Mouse (Mus musculus): ENCODE results near the gene Scrn3. TPM values are rescaled to one million over a fixed set of nuclear protein-coding genes. Genes with fewer than 3 reads are reported as not detected.

Scrn3 gene
- polyA plus RNA-seq, 1 experiment from 2014 or later: 26.3 TPM

GRCm38 (mm10) chr2:73295023-73295422, 17.4 kb upstream of the Scrn3 start:
- no peak overlapping the region for H3K4me2 ChIP-seq
- no peaks in the 10 kb centered on the region for H3K27me3 ChIP-seq
- peak; percentile 69 for ATAC-seq (ENCODE audit: low read depth)
- no peak overlapping the region for H3K9ac ChIP-seq
- peak overlapping the region; percentile 34 for H3K27ac ChIP-seq
- no peak overlapping the region for H3K4me3 ChIP-seq (replicated peaks)
- peaks cover 25% of the 10 kb centered on the region for H3K4me1 ChIP-seq (replicated peaks)
- WGBS (ENCODE audit: insufficient replicate concordance): 44% methylated on average over 7 of the region's 7 CpGs
- no peak for DNase-seq
- H3K9me3 ChIP-seq (replicated peaks): no peaks in the 10 kb centered on the region
- peaks cover 58% of the 10 kb centered on the region for H3K36me3 ChIP-seq

- H3K4me3 ChIP-seq (replicated peaks): no peak overlapping the region
- DNase-seq: peak; percentile 32
- peak; percentile 39 for ATAC-seq (ENCODE audit: low read depth)
- WGBS (ENCODE audit: insufficient replicate concordance): 66% methylated on average over 7 of the region's 7 CpGs
- no peak overlapping the region for H3K9ac ChIP-seq
- no peak overlapping the region for H3K4me2 ChIP-seq
- no peaks in the 10 kb centered on the region for H3K9me3 ChIP-seq (replicated peaks)
- peak overlapping the region; percentile 8; the same call in 1 of the 2 replicates for H3K27ac ChIP-seq
- H3K36me3 ChIP-seq: peaks cover 55% of the 10 kb centered on the region
- H3K4me1 ChIP-seq (replicated peaks): peaks cover 51% of the 10 kb centered on the region
- H3K27me3 ChIP-seq: no peaks in the 10 kb centered on the region
Measured at GRCm38 (mm10) chr2:73298154-73298553, 14.2 kb upstream of the Scrn3 start.

GRCm38 (mm10) chr2:73298841-73299240, 13.6 kb upstream of the Scrn3 start:
- H3K9ac ChIP-seq: no peak overlapping the region
- no peaks in the 10 kb centered on the region for H3K27me3 ChIP-seq
- ATAC-seq (ENCODE audit: low read depth) (no peak), DNase-seq (no peak)
- no peak overlapping the region for H3K4me3 ChIP-seq (replicated peaks)
- H3K4me2 ChIP-seq: no peak overlapping the region
- 73% methylated on average over 3 of the region's 3 CpGs for WGBS (ENCODE audit: insufficient replicate concordance)
- no peaks in the 10 kb centered on the region for H3K9me3 ChIP-seq (replicated peaks)
- H3K36me3 ChIP-seq: peaks cover 60% of the 10 kb centered on the region
- H3K27ac ChIP-seq: no peak overlapping the region
- H3K4me1 ChIP-seq (replicated peaks): peaks cover 57% of the 10 kb centered on the region

GRCm38 (mm10) chr2:73301979-73302378, 10.4 kb upstream of the Scrn3 start:
- DNase-seq (peak; percentile 41), ATAC-seq (ENCODE audit: low read depth) (peak; percentile 94)
- Histone ChIP-seq H3K27ac (peak overlapping the region; percentile 80), H3K27me3 (no peaks in the 10 kb centered on the region), H3K36me3 (peaks cover 69% of the 10 kb centered on the region), H3K4me2 (peak overlapping the region; percentile 34), H3K9ac (peak overlapping the region; percentile 12; the same call in 1 of the 2 replicates), H3K4me3 (replicated peaks) (no peak overlapping the region), H3K4me1 (replicated peaks) (peaks cover 46% of the 10 kb centered on the region), H3K9me3 (replicated peaks) (no peaks in the 10 kb centered on the region)
- WGBS (ENCODE audit: insufficient replicate concordance): 10% methylated on average over 1 of the region's 1 CpGs

GRCm38 (mm10) chr2:73302722-73303121, 9.7 kb upstream of the Scrn3 start:
- H3K9me3 ChIP-seq (replicated peaks): no peaks in the 10 kb centered on the region
- no peak for ATAC-seq (ENCODE audit: low read depth)
- H3K36me3 ChIP-seq: peaks cover 73% of the 10 kb centered on the region
- H3K4me3 ChIP-seq (replicated peaks): no peak overlapping the region
- peak overlapping the region; percentile 12; the same call in 1 of the 2 replicates for H3K9ac ChIP-seq
- 72% methylated on average over 9 of the region's 9 CpGs for WGBS (ENCODE audit: insufficient replicate concordance)
- DNase-seq: no peak
- peak overlapping the region; percentile 34; the same call in 1 of the 2 replicates for H3K4me2 ChIP-seq
- H3K27me3 ChIP-seq: no peaks in the 10 kb centered on the region
- peaks cover 46% of the 10 kb centered on the region for H3K4me1 ChIP-seq (replicated peaks)
- peak overlapping the region; percentile 80 for H3K27ac ChIP-seq

GRCm38 (mm10) chr2:73304506-73304905, 7.9 kb upstream of the Scrn3 start:
- H3K4me1 ChIP-seq (replicated peaks): peaks cover 32% of the 10 kb centered on the region
- no peak for DNase-seq
- 88% methylated on average over 5 of the region's 5 CpGs for WGBS (ENCODE audit: insufficient replicate concordance)
- no peak overlapping the region for H3K4me2 ChIP-seq
- peaks cover 78% of the 10 kb centered on the region for H3K36me3 ChIP-seq
- no peak overlapping the region for H3K4me3 ChIP-seq (replicated peaks)
- no peak for ATAC-seq (ENCODE audit: low read depth)
- H3K9me3 ChIP-seq (replicated peaks): no peaks in the 10 kb centered on the region
- peak overlapping the region; percentile 24; the same call in 1 of the 2 replicates for H3K27ac ChIP-seq
- no peaks in the 10 kb centered on the region for H3K27me3 ChIP-seq
- H3K9ac ChIP-seq: no peak overlapping the region

- H3K27ac ChIP-seq: no peak overlapping the region
- peaks cover 36% of the 10 kb centered on the region for H3K4me1 ChIP-seq (replicated peaks)
- no peak for ATAC-seq (ENCODE audit: low read depth)
- no peaks in the 10 kb centered on the region for H3K9me3 ChIP-seq (replicated peaks)
- H3K4me3 ChIP-seq (replicated peaks): no peak overlapping the region
- H3K4me2 ChIP-seq: no peak overlapping the region
- WGBS (ENCODE audit: insufficient replicate concordance): 91% methylated on average over 7 of the region's 7 CpGs
- H3K9ac ChIP-seq: no peak overlapping the region
- H3K27me3 ChIP-seq: no peaks in the 10 kb centered on the region
- DNase-seq: no peak
- peaks cover 88% of the 10 kb centered on the region for H3K36me3 ChIP-seq
Measured at GRCm38 (mm10) chr2:73306006-73306405, 6.4 kb upstream of the Scrn3 start.

GRCm38 (mm10) chr2:73313117-73313501, 708 bp downstream of the Scrn3 start:
- Histone ChIP-seq H3K27me3 (no peaks in the 10 kb centered on the region), H3K36me3 (peaks cover 39% of the 10 kb centered on the region)
- peak; percentile 53 for DNase-seq

GRCm38 (mm10) chr2:73314311-73314710, 1.9 kb downstream of the Scrn3 start:
- no peak for DNase-seq
- peak overlapping the region; percentile 86; the same call in 1 of the 2 replicates for H3K9ac ChIP-seq
- H3K4me3 ChIP-seq (replicated peaks): peak overlapping the region; percentile 91
- WGBS (ENCODE audit: insufficient replicate concordance): 87% methylated on average over 3 of the region's 3 CpGs
- peak overlapping the region; percentile 77 for H3K4me2 ChIP-seq
- H3K27ac ChIP-seq: peak overlapping the region; percentile 97; the same call in 1 of the 2 replicates
- ATAC-seq (ENCODE audit: low read depth): no peak
- H3K27me3 ChIP-seq: no peaks in the 10 kb centered on the region
- H3K9me3 ChIP-seq (replicated peaks): no peaks in the 10 kb centered on the region
- peaks cover 36% of the 10 kb centered on the region for H3K36me3 ChIP-seq
- H3K4me1 ChIP-seq (replicated peaks): peaks cover 33% of the 10 kb centered on the region

More at GRCm38 (mm10) chr2:73313117-73313501, 708 bp downstream of the Scrn3 start:
- peak overlapping the region; percentile 97 for H3K27ac ChIP-seq
- H3K9me3 ChIP-seq (replicated peaks): no peaks in the 10 kb centered on the region
- peak; percentile 53 for ATAC-seq (ENCODE audit: low read depth)
- peak overlapping the region; percentile 91 for H3K4me3 ChIP-seq (replicated peaks)
- H3K4me2 ChIP-seq: peak overlapping the region; percentile 77
- H3K4me1 ChIP-seq (replicated peaks): peaks cover 33% of the 10 kb centered on the region
- peak overlapping the region; percentile 86 for H3K9ac ChIP-seq
- 9% methylated on average over 14 of the region's 14 CpGs for WGBS (ENCODE audit: insufficient replicate concordance)

- Histone ChIP-seq H3K4me1 (replicated peaks) (peaks cover 27% of the 10 kb centered on the region), H3K9ac (no peak overlapping the region), H3K27me3 (no peaks in the 10 kb centered on the region), H3K36me3 (peaks cover 30% of the 10 kb centered on the region), H3K9me3 (replicated peaks) (no peaks in the 10 kb centered on the region), H3K4me2 (no peak overlapping the region), H3K27ac (no peak overlapping the region), H3K4me3 (replicated peaks) (no peak overlapping the region)
- WGBS (ENCODE audit: insufficient replicate concordance): 87% methylated on average over 9 of the region's 9 CpGs
- no peak for DNase-seq
- no peak for ATAC-seq (ENCODE audit: low read depth)
Measured at GRCm38 (mm10) chr2:73317426-73317825, 5.0 kb downstream of the Scrn3 start.

GRCm38 (mm10) chr2:73319218-73319617, 6.8 kb downstream of the Scrn3 start:
- Histone ChIP-seq H3K4me1 (replicated peaks) (peaks cover 16% of the 10 kb centered on the region), H3K4me3 (replicated peaks) (no peak overlapping the region), H3K9me3 (replicated peaks) (no peaks in the 10 kb centered on the region), H3K27ac (no peak overlapping the region), H3K9ac (no peak overlapping the region), H3K36me3 (peaks cover 37% of the 10 kb centered on the region), H3K27me3 (no peaks in the 10 kb centered on the region), H3K4me2 (no peak overlapping the region)
- DNase-seq: no peak
- 81% methylated on average over 5 of the region's 5 CpGs for WGBS (ENCODE audit: insufficient replicate concordance)
- ATAC-seq (ENCODE audit: low read depth): no peak

GRCm38 (mm10) chr2:73322991-73323390, 10.6 kb downstream of the Scrn3 start:
- H3K9ac ChIP-seq: no peak overlapping the region
- H3K4me1 ChIP-seq (replicated peaks): peaks cover 7% of the 10 kb centered on the region; the same call in 1 of the 2 replicates
- H3K4me2 ChIP-seq: no peak overlapping the region
- peak overlapping the region; percentile 14; the same call in 1 of the 2 replicates for H3K27ac ChIP-seq
- ATAC-seq (ENCODE audit: low read depth) (no peak), DNase-seq (no peak)
- peaks cover 29% of the 10 kb centered on the region for H3K36me3 ChIP-seq
- no peaks in the 10 kb centered on the region for H3K27me3 ChIP-seq
- no peaks in the 10 kb centered on the region for H3K9me3 ChIP-seq (replicated peaks)
- 74% methylated on average over 12 of the region's 12 CpGs for WGBS (ENCODE audit: insufficient replicate concordance)
- no peak overlapping the region for H3K4me3 ChIP-seq (replicated peaks)
